Mouse (Mus musculus) cerebellum, postnatal 25 days (tissue): ENCODE measurements around the gene Porcn.

Source experiments
- DNase-seq, 2 experiments: peaks; one replicate each; pipeline ENCODE4 v3.0.0; 2021; ENCODE audit warnings: mixed read lengths in 2 of 2

Gene Porcn

DNA sequence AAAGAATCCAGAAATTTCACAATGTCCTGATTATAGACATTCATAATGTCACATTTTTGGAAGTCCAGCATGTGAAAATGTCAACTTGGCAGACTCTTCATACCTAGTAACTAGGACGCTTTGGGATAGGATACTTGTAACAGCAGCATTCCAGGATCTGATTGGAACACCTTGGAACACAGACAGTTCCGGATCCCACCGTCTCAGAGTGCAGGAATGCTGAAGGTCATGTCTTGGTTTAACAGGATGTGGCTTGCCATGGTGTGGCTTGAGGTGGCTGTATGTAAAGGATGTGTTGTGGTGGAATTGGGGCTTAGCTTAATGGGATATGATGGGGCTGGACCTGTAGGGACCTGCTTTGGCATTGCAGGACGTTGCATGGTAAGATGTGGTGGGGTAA is 1.2 kb downstream of the Porcn start:
- no peak for DNase-seq

DNA sequence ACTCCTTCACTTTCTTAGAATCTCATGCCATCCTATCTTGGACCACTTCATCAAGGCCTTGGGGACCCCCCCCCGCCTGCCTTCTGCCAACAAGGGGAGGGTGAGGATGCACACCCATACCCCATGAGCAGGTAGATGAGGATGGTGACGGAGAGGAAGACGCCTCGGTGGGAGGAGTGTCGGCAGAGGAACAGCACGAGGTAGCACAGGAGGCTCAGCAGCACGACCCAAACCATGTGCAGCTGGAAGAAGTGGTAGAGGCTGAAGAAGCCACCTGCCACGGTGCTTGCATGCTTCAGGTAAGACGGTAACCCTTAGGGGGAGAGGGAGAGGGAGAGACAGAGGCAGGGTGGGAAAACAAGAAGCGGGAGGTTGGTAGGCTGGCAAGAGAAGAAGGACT is 2.2 kb downstream of the Porcn start:
- peak in 1 of 2 experiments; percentile 33 for DNase-seq

DNA sequence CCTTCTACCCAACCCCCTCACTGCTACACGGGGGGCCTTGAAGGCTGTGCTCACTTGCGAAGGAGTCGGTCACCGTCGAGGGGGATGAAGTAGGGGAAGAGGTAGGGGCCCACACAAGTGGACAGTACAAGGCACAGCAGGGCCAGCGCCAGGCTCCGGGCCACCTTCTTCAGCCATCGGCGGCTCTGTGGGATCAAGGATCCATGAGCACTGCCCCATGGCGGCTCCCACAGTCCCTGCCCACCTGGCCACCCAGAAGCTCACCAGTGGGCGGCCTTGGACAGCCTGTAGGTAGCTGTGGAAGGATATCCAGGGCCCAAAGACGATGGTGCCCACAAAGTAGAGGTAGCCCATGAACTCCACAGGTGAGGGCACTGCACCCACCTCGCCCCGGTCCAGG is 3.2 kb downstream of the Porcn start:
- DNase-seq: peak in 1 of 2 experiments; percentile 36

DNA sequence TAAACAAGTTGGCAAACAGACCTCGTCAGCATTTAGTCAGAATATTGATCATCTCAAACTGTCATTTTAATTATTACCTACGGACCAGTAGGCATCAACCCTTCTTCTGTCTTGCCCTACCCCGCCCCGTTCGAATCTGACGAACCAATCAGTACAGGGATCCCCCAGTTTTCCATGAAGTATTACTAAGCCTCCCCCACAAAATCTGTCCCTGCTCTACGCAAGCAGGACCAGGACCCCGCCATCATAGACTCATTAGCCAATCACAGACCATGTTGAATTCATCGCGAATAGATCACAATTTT is 13.0 kb downstream of the Porcn start, which contains the start of gene Ebp:
Gene Ebp, minus strand, starts transcription at position 94 of the 305 bp plus-strand sequence.
- DNase-seq: peak in 1 of 2 experiments; percentile 50

DNA sequence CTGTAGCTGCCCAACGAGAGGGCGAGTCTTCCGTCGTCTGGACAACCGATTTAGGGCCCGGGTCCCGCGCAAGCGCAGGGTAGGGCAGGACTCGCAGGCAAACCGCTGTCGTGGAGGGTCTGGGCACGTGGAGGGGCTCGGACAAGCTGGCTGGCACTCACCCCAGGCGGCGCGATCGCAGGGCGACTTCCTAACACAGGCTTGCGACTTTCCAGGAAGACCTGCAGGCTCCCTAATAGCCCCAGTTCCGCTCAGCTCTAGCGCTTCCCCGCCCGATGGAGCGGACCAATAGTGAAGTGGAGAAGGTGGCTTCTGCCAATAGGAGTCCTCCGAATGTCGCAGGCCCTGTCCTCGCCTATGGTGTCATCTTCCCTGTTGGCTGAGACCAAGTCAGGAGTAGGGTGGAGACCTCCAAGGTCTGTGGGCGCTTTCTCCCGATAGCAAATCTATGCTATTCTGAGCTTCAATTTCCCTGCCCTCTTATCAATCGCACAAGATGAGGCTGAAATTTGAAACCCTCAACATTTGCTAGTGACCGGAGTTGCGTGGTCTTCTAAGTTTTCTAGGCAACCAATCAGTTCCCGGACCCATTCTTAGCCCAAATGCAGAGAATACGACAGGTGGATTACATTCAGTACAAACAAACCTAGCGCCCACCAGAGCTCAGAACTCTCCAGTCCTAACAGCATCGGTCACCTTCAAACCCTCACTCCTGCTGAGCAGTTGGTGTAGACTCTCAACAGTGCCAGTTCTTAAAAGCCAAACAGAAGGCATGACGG is 13.5 kb downstream of the Porcn start:
- DNase-seq: peak; percentile 83 to 87

DNA sequence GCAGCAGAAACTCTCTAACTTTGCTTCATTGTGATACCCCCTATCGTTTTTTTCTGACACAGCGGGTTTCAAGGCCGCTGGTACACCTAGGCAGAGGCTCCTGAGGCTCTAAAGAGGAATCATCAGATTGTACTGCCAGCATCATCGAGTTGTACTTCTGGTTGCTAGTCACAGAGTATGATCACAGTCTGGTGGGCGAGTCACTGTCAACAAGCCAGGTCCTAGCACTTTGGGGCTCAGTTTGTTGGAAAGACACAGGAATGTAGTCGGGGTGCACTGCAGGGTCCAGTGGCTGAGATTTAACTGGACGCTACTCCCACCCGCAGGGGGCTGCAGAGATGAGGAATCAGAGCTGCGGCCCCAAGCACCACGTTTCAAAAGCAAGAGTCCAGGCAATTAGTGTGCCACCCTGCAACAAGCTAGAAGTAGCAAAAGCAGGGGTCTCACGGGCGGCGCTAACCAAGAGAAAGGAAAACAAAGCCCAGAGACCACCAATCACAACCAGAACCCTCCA is 14.1 kb downstream of the Porcn start:
- no peak for DNase-seq

DNA sequence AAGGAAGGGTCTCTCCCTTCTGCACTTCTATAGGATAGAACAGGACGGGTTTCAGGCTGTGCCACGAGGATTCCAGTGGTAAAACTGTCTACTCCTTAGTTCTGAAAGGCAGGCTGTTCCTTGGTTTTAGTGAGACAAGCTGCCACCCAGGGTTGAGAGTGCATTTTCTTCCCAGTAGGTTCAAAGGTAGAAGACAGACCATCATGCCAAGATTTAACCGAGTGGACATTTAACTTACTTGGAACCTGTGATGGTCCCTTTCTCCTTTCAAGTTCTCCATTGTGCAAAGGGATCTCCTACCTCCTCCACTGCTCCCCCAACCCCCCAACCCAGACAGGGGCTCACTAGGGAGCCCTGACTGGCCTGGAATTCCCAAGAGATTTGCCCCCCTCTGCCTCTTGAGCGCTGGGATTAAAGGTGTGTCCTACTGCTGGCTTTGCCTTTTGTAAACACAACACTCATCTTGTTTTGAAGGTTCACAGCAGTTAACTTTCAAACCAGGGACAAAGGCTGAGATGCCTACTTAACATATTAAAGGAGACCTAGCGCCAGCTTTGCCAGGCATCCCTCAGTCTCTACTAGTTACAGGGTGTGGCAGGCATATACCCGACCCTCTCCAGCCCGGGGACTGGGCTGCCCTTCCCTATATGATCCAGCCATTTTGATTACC is 23.3 kb downstream of the Porcn start:
- no peak for DNase-seq

DNA sequence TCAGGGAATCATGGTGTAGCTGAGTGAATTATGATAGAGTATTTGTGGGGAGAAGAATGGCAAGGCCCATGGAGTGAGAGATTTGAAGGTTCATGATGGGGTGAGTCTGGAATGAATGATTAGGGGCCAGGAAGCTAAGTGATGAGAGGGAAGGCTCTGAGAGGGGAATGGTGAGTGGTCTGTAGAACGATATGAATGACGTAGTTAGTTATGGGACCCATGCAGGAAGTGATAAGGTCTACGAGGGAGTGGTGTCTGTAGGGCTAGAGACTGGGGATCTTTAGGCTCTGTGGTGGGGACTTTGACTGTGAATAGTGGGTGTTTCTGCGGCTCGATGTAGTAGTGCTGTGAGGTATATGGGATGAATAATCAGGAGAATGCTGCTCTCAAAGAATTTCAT is 26.7 kb downstream of the Porcn start:
- DNase-seq: no peak

DNA sequence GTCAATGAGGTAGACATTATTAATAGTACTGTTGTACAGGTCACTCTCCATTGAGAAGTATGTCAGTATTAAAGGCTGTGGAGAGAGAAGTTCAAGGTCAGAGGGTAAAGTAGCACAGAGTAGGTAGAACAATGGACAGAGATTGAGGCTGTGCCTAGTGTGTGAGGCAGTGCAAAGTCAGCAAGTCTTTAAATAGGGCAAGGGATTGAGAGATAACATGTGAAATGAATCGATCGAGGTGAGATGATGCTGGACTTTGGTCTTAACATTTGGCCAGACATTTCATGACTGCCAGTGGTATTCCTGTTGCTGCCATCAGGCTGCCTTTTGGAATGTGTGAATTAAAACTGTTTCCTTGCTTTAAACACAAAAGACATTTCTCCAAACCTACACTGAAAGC is 27.5 kb downstream of the Porcn start:
- DNase-seq: no peak

DNA sequence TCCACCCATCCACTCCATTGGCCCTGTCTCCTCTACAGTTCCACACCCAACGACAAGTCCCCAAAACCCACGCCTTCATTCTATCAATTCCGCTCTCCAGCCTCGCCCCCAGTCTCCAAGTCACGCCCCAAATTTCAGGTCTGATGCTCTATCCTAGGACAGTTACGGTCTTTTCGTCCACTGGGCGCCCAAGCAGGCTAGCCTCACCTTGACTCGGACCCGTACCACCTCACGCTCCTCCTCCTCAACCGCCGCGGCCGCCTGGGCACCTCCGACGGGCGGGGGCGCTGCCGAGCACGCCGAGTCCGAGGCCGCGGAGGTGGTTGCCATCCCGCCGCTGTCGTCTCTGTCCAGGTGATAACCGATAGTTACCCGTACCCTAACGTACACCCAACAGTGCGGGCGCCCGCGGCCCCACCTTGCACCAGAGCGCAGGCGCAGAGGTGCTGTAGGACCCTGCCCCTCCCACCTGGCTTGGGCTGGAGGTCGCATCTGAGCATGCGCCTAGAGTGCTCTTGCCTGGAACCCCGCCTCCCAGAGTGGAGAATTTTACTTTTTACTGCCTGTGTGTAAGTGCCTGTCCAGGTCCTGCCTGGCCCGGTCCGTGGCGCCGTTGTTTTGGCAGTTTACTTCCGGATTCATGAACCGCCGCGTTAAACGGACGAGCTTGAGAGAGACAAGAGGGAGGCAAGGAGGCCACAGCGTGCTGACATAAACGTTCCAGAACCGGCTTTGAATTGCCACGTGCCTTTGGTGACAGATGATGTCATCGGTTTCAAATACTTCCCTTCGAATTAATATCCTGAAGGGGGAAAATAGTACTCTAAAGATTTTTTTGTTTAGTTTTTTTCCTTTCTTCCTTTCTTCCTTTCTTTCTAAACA is 30.6 kb downstream of the Porcn start, which contains the start of gene Tbc1d25:
Gene Tbc1d25, minus strand, starts transcription at position 678 of the 882 bp plus-strand sequence.
- DNase-seq: peak; percentile 83 to 92

DNA sequence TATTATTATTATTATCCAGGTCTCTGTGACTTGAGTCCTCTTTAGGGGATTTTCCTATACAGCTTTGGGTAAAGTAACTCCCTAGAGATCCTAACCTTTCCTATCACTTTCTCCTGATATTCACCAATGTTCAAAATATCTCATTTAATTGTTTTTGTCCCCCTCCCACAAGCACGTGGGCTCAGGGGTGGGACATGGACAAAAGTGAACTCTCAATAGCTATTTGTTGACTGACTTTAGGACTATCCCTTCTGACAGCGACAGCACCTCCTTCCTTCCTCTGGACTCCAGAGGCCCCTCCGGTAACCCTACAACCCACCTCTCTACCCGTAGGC is 31.2 kb downstream of the Porcn start:
- no peak for DNase-seq

DNA sequence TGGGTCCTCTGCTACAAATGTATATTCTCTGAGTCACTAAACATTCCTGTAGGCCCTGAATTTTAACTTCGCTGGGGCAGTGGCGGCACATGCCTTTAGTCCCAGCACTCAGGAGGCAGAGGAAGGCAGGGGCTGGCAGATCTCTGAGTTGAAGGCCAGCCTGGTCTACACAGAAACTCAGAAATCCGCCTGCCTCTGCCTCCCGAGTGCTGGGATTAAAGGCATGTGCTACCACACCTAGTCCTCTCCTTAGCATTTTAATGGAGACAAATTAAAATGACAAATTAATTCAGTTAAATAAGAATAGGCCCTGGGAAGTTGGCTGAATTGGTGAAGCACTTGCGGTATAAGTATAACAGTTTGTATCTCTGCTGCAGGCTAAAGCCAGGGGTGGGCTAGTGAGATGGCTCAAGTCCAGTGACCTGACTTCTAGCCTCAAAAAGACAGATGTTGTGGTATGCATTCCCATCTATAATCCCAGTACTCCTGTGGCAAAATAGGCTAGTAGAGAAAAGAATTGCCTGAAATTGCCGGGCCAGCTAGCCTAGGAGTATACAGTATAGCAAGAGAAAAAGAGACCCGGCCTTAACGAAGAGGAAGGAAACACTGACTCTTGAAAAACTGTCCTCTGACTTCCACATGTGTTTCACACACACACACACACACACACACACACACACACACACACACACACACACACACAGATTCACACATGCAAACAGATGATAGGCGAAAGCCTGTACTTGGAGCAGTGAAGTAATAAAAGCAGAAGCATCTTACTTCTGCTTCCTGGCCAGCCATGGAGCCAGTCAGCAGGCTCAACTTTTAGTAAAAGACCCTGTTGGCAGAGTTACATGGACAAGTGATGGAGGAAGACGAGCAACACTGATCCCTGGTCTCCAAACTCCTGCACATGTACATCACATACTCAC is 38.3 kb downstream of the Porcn start:
- no peak for DNase-seq

DNA sequence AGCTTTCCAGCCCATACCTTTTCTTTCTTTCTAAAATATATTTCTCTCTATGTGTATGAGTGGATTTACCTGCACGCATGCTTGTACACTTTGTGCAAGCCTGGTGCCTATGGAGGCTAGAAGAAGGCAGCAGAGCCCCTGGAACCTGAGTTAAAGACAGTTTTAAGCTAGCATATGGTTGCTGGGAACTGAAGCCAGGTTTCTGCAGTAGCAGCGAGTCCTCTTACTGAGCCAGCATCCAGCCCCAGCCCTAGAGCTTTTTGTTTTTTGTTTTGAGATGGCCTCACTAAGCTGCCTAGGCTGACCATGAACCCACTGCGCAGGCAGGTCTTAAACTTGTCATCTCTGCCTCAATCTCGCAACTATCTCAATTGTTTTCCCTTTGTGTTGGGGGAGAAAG is 41.9 kb downstream of the Porcn start:
- DNase-seq: peak; percentile 45 to 55

DNA sequence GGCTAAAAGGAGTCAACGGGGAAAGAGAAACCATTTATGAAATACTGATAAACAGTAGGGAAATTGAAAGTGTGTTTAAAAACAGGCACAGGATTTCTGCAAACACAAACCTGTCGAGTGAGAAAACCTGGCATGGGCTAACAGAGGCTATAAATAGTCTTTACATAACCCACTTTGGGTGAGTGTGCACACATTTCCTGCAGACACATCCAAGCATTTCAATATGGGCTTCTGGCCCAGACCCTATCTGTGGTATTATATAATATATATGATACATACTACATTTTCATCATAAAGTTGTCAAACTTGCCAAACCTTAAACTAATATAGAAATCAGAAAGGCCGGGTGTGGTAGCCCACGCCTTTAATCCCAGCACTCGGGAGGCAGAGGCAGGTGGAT is 43.2 kb downstream of the Porcn start:
- DNase-seq: peak in 1 of 2 experiments; percentile 47

DNA sequence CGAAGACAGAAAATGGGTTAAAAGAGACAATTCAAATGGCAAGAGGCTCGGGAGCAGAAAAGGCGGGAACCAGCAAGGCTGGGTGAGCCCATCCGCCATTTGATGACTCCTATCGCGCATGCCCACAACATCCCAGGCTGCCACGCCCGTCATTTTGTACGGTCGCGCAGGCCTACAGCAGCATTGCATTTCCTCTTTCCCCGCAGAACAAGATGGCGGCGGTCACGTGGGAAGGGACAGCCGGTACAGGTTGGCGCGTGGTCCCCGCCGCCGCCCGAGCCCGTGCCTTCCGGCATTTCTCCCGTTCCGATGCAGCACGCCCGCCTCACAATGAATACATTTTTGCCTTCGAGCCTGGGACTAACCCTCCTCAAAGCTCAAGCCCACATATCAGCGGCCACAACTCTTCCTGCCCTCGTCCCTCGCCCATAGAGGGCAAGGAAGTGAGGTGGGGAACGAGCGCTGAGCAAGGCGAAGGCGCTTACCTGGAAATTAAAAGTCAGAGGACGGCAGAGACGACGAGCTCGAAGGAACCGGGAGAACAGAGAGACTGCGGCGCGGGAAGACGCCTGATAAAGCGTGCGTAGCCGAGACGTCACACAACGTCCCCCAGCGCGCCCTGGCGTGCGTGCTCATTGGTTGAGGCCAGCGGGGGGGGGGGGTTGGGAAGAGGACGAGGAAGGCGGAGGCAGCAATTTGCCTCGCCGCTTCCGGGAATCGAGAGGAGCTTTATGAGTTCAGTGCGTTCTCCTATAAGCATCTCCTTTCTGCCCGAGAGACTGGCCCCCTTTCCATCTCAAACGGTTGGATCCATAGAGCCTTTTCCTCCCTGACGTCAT is 61.0 kb downstream of the Porcn start, which contains the start of gene Rbm3:
Gene Rbm3, minus strand, starts transcription at position 728 of the 839 bp plus-strand sequence.
- peak; percentile 84 to 90 for DNase-seq
